Mouse (Mus musculus): ENCODE data around the gene Has1.

GRCm38 (mm10) chr17:17862360-17862759 lies 7.4 kb upstream of the Has1 start:
- TF ChIP-seq POLR2A (IDR thresholded peaks at IDR 0.05; ENCODE audit: low read depth, low read length), result no peak
- no peak for TF ChIP-seq CTCF (conservative IDR thresholded peaks at IDR 0.05; ENCODE audit: insufficient read depth, insufficient read length, low read depth, low read length)

Measured in kidney, adult 2 months (tissue).